Mouse (Mus musculus) hindbrain, embryonic 11.5 days (tissue): Measurements from ENCODE around the gene Ccdc8. TPM values are rescaled to one million over a fixed set of nuclear protein-coding genes. Genes with fewer than 3 reads are reported as not detected.

Source experiments
- ATAC-seq: fragments of 200-750 bp; cut with Nextera tagmentation; 2 replicates; pipeline ENCODE4 v1.8.0; 2017; ENCODE audit warnings: mild to moderate bottlenecking, moderate TSS enrichment, moderate library complexity; ENCODE audit not compliant: low FRiP score
- DNase-seq: peaks from one replicate; pipeline ENCODE4 v3.0.0-alpha.2; 2015; ENCODE audit warnings: low spot score
- H3K27ac ChIP-seq: fragments of 300-500 bp; sonication (generic); 2 replicates; pipeline ENCODE4 v1.5.1; 2014; ENCODE audit warnings: mild to moderate bottlenecking, low read depth, low read length
- H3K27me3 ChIP-seq: fragments of 300-500 bp; sonication (generic); 2 replicates; pipeline ENCODE4 v1.6.1; 2014; ENCODE audit warnings: mild to moderate bottlenecking, low read length, moderate library complexity, mixed read lengths; ENCODE audit not compliant: control insufficient read depth, insufficient read depth
- H3K36me3 ChIP-seq: fragments of 300-500 bp; sonication (generic); 2 replicates; pipeline ENCODE4 v1.6.1; 2014; ENCODE audit warnings: mild to moderate bottlenecking, low read length, moderate library complexity, mixed read lengths; ENCODE audit not compliant: control insufficient read depth, insufficient read depth
- H3K4me1 ChIP-seq: fragments of 300-500 bp; sonication (generic); replicated peaks from 2 replicates; pipeline ENCODE4 v1.6.1; 2014; ENCODE audit warnings: low read length, mixed read lengths; ENCODE audit not compliant: control insufficient read depth, insufficient read depth
- H3K4me2 ChIP-seq: fragments of 300-500 bp; sonication (generic); replicated peaks from 2 replicates; pipeline ENCODE4 v1.6.1; 2014; ENCODE audit warnings: mild to moderate bottlenecking, low read depth, low read length
- H3K4me3 ChIP-seq: fragments of 300-500 bp; sonication (generic); 2 replicates; pipeline ENCODE4 v1.5.1; 2014; ENCODE audit warnings: low read depth, low read length
- H3K9ac ChIP-seq: fragments of 300-500 bp; sonication (generic); 2 replicates; pipeline ENCODE4 v1.6.1; 2014; ENCODE audit warnings: low read depth, low read length
- H3K9me3 ChIP-seq: fragments of 300-500 bp; sonication (generic); 2 replicates; pipeline ENCODE4 v1.6.1; 2016; ENCODE audit warnings: low read length; ENCODE audit not compliant: control insufficient read depth
- WGBS: fragments of 180-500 bp; shearing (Covaris S2); extraction: QIAGEN DNeasy Blood & Tissue Kit; methylation state at CpG from one replicate; pipeline ENCODE4 v1.1.7; 2014; 5-methylcytosine and 5-hydroxymethylcytosine counted together
- polyA plus RNA-seq: library from polyadenylated mRNA; unstranded; fragments of >200 nt; fragmentation: Nextera tagmentation; extraction: Ambion mirVana; gene quantifications from 2 replicates; pipeline ENCODE4 v1.2.1, GENCODE M21; 2014

The Ccdc8 gene
- polyA plus RNA-seq, 1 experiment from 2014 or later = 6.2 TPM

DNA sequence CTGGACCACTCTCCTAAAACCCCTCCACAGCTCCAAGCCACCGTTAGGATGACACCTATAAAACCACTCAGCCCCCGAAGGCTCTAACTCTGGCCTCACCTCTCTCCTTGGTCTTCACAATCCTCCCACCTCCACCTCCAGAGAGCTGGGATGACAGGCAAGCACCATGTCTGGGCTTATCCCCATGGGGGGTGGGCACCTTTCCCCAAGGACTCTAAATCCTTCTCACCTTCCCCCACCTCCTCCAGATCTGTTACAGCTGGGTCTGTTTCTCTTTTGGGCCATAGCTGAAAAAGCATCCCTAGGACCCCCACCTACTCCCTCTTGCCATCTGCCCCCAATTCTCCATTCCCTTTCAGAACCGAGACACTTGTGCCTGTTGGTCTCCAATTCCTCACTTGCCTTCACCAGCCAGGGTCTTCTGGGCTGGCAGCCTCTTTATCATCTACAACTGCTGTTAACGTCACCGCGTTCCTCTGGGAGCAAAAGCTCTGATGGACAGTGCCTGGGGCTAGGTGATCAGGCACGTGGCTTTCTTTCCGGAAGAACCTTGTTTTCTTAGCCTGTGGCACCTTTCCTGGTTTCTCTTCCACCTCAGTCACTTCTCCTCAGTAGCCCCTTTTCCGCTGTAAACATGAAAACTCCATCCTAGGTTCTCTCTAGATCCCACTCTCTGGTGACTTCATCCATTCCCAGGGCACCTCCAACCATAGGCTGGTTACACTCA is 33.6 kb downstream of the Ccdc8 start:
- H3K4me1 ChIP-seq = peaks cover 3% of the 10 kb centered on the region
- peak overlapping the region; percentile 69; the same call in 1 of the 2 replicates for H3K4me2 ChIP-seq
- no peak overlapping the region for H3K27ac ChIP-seq
- H3K9me3 ChIP-seq = no peaks in the 10 kb centered on the region
- no peak overlapping the region for H3K4me3 ChIP-seq
- DNase-seq = no peak
- no peak overlapping the region for H3K9ac ChIP-seq
- ATAC-seq = no peak
- no peaks in the 10 kb centered on the region for H3K27me3 ChIP-seq
- peaks cover 10% of the 10 kb centered on the region; the same call in 1 of the 2 replicates for H3K36me3 ChIP-seq
- 76% methylated on average over 9 of the region's 9 CpGs for WGBS

DNA sequence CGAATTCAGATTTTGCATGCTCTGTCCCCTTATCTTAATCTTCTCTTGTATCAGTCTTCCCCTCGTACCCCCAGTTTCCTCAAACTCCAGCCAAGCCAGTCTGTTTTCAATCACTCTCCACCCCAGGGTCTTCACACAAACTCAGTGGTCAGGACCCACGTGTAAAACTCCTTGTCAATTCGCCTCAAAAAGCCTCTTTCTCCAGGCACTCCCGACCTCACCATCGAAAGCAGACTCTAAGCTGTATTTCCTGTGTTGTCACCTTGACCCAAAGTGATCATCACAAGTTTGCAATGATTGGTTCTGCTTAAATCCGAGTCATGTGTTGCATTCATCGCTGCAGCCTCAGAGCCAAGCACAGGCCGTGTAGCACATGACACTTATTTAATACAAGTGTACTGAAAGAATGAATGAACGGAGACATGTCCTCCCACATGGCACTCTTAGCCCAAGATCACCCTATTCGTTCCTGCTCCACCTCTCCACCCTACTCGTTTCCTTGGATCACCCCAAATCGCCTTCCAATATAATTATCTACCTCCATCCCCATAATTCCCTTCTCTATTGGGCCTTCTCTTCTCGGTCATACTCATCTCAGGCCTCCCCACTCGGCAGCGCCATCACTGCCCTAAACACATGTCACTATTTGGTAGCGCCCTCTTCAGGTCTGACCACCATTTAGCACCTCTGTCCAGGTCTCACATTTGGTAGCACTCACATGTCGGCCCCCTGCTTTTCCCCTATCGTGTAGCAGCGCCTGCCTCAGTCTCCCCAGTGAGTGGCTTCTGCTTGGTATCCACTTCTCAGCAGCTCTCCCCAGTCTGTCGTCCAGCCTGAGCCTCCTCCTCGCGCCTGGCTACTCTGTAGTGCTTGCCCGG is 34.4 kb downstream of the Ccdc8 start:
- Histone ChIP-seq H3K4me3 (peak overlapping the region; percentile 82), H3K27ac (peak overlapping the region; percentile 67; the same call in 1 of the 2 replicates), H3K4me1 (peaks cover 3% of the 10 kb centered on the region), H3K9ac (peak overlapping the region; percentile 80), H3K36me3 (0 out of 2 replicates have a peak, but pooled peaks cover 3% of the 10 kb centered on the region), H3K27me3 (no peaks in the 10 kb centered on the region), H3K9me3 (no peaks in the 10 kb centered on the region), H3K4me2 (peak overlapping the region; percentile 69)
- WGBS = 9% methylated on average over 24 of the region's 24 CpGs
- peak; percentile 77 for ATAC-seq
- DNase-seq = peak; percentile 84

DNA sequence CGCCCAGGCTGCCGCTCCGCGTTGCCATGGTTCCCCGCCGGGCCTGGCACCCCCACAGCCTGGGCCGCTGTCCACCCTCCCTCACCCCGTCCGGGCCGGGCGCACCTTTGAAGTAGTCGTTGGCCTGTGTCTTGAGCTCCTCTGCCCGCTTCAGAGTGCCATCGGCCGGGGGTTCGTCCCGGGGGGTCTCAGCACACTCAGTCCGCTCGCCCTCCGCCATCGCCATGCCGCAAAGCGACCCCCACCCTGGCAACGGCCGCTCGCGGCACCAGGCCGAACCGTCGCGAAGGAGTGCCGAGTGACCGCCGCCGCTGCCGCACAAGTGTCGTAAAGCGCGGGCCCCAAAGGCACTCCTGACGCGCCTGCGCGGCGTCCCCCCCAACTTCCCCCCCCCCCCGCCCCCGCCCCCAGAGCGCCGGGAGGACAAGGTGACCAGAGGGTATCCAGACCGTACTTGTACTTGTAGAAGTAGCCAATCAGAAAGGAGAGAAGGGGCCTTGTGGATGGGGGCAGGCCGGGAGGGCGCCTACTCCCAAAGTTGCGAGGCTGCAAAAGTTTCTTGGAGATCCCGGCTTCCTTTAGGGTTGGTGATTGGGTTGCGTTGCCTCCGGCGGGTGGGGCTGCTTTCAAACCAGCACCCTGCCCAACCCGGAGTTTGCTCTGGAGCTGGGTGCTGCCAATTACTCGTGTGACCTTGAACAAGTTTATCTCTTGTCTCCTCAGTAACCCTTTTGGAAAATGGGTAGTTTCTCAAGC is 35.3 kb downstream of the Ccdc8 start, which contains the start of gene Ppp5c:
TSS of gene Ppp5c (minus strand) at position 337 of the 756 bp plus-strand sequence.
- Histone ChIP-seq H3K4me2 (peak within 1 kb of the TSS; percentile 69), H3K27ac (peak within 1 kb of the TSS; percentile 67; the same call in 1 of the 2 replicates), H3K27me3 (no peaks in the 10 kb centered on the region), H3K4me1 (peaks cover 3% of the 10 kb centered on the region), H3K9me3 (no peaks in the 10 kb centered on the region), H3K9ac (peak within 1 kb of the TSS; percentile 80), H3K36me3 (no peaks in the 10 kb centered on the region), H3K4me3 (peak within 1 kb of the TSS; percentile 82)
- ATAC-seq (peak; percentile 92), DNase-seq (peak; percentile 91)
- under 1% methylated on average over 51 of the region's 58 CpGs for WGBS

DNA sequence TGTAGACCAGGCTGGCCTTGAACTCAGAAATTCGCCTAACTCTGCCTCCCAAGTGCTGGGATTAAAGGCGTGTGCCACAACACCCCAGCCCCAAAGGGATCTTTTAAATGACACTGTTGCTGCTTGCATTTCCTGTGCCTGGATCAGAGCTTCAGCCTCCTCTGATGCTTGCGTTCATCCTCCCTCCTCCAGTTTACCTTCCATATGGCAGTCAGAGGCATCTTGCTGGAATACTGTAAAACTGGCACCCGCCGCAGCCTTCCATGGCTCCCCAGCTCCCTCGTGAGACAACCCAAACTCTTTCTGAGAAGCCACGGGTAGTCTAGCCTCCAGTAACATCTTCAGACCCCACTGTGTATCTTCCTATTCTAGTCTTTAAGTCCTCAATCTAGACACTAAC is 36.4 kb downstream of the Ccdc8 start:
- Histone ChIP-seq H3K9me3 (no peaks in the 10 kb centered on the region), H3K27ac (no peak overlapping the region), H3K4me2 (no peak overlapping the region), H3K9ac (no peak overlapping the region), H3K27me3 (no peaks in the 10 kb centered on the region), H3K36me3 (no peaks in the 10 kb centered on the region), H3K4me1 (peaks cover 3% of the 10 kb centered on the region), H3K4me3 (no peak overlapping the region)
- WGBS = 69% methylated on average over 7 of the region's 7 CpGs
- DNase-seq = no peak
- ATAC-seq = no peak

DNA sequence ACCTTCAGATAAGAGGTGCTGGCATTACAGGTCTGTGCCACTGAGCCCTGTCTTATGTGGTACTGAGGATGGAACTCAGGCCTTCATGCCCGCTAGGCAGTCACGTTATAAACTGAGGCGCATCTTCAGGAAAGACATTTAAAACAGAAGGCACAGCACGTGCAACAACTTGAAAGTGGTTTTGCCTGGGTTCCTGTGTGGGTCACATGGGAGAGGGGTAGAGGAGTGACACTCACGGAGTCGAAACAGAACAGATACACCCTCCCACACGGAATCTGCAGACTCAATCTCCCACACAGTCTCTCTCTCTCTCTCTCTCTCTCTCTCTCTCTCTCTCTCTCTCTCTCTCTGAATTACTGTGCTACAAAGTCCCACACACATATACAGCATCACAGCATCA is 37.7 kb downstream of the Ccdc8 start:
- Histone ChIP-seq H3K27ac (no peak overlapping the region), H3K9ac (no peak overlapping the region), H3K36me3 (no peaks in the 10 kb centered on the region), H3K27me3 (no peaks in the 10 kb centered on the region), H3K4me2 (no peak overlapping the region), H3K4me3 (no peak overlapping the region), H3K9me3 (no peaks in the 10 kb centered on the region), H3K4me1 (peaks cover 3% of the 10 kb centered on the region)
- 83% methylated on average over 7 of the region's 7 CpGs for WGBS
- ATAC-seq (no peak), DNase-seq (no peak)

DNA sequence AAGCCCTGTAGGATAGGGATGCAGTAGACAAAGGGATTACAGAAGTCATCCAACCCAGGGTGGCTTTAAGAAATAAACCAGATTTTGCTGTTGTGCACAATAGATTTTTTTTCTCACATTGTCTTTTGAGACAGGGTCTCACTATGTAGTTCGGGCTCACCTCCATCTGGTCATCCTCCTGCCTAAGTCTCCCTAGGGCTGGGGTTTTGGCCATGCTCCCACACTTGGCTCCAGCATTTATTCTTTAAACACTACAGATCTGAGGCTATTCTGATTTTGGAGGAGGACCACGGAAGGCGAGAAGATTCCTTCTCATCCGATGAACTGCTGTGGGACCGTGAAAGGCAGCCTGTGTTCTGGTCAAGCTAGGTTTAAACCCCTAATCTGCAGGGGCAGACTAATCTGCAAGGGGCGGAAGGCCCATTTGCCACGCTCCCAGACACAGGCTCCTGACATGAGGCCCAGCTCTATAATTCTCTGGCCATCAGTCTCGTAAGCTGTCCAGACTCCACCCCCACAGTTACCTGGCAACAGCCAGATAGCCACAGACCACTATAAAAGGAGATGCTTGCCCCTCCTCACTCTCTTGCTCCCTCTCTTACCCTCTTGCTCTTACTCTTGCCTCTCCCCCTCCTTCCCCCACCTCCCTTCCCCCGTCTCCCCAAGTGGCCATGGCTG is 45.6 kb downstream of the Ccdc8 start:
- no peak for ATAC-seq
- H3K27ac ChIP-seq = no peak overlapping the region

DNA sequence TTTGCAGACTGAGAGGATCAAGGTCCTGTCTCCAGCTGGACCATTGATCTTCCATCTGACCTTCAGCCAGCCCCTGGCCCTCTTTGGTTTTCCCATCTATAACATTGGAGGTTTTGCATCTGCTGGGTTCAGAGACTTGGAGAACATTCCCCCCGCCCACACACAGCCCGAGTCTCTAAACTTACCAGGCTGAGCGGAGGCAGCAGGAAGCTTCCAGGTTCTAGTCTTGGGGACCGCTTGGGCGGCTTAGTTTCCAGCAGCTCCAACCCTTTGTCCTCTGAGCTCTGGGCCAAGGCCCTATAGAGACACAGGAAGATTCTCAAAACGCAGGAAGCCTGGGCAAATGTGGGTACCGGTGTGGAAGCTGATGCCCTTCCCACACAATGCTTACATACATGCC is 46.9 kb downstream of the Ccdc8 start:
- Histone ChIP-seq H3K4me3 (no peak overlapping the region), H3K4me1 (0 out of 2 replicates have a peak, but pooled peaks cover 2% of the 10 kb centered on the region), H3K4me2 (no peak overlapping the region), H3K27ac (no peak overlapping the region), H3K9me3 (no peaks in the 10 kb centered on the region), H3K27me3 (no peaks in the 10 kb centered on the region), H3K9ac (no peak overlapping the region), H3K36me3 (no peaks in the 10 kb centered on the region)
- ATAC-seq = no peak
- WGBS = 92% methylated on average over 7 of the region's 7 CpGs
- no peak for DNase-seq

More for the DNA sequence above, 45.6 kb downstream of the Ccdc8 start:
- peak; percentile 15 for DNase-seq
- 58% methylated on average over 9 of the region's 9 CpGs for WGBS
- Histone ChIP-seq H3K4me3 (no peak overlapping the region), H3K9ac (0 out of 2 replicates have a peak overlapping the region, but pooled peaks have one; percentile 11), H3K36me3 (no peaks in the 10 kb centered on the region), H3K4me1 (0 out of 2 replicates have a peak, but pooled peaks cover 2% of the 10 kb centered on the region), H3K9me3 (no peaks in the 10 kb centered on the region), H3K27me3 (no peaks in the 10 kb centered on the region), H3K4me2 (no peak overlapping the region)

DNA sequence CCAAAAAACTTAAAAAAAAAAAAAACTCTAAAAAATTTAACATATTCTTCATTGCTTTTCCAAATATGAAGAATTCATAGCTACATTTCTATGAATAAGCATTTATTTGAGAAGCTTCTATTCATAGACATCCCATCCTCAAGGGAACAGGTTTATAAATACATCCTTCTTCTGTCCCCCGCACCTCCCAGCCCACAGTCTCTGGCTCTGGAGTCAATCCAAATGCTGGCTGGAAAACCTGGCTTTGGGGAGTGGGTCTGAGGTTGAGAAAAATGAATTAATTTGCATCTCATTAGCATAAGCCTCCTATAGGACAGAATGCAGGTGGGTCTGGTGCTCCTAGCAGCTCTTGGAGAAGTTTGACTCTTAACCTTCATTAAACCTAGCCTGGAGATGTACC is 53.2 kb downstream of the Ccdc8 start:
- H3K9ac ChIP-seq = no peak overlapping the region
- no peaks in the 10 kb centered on the region for H3K27me3 ChIP-seq
- no peak overlapping the region for H3K4me3 ChIP-seq
- 85% methylated on average over 1 of the region's 1 CpGs for WGBS
- no peaks in the 10 kb centered on the region for H3K4me1 ChIP-seq
- H3K9me3 ChIP-seq = no peaks in the 10 kb centered on the region
- no peak overlapping the region for H3K27ac ChIP-seq
- H3K4me2 ChIP-seq = no peak overlapping the region
- no peak for DNase-seq
- no peak for ATAC-seq
- no peaks in the 10 kb centered on the region for H3K36me3 ChIP-seq
